Mouse (Mus musculus) layer of hippocampus, postnatal 36 days (tissue): ENCODE results near the gene 1700024P04Rik. TPM values are rescaled to one million over a fixed set of nuclear protein-coding genes. Genes with fewer than 3 reads are reported as not detected.

Experiments
- DNase-seq, 2 experiments: peaks; one replicate each; pipeline ENCODE4 v3.0.0; 2022
- total RNA-seq, 2 experiments: library from RNA; stranded (reverse); gene quantifications; 2 replicates each; pipeline ENCODE4 v1.2.3; 2021

Gene 1700024P04Rik
- total RNA-seq, 2 experiments from 2014 or later, result not detected

- DNase-seq, result no peak
Observed at GRCm38 (mm10) chr13:98966583-98966982, 17.8 kb downstream of the 1700024P04Rik start.

GRCm38 (mm10) chr13:98963612-98964011 is 20.8 kb downstream of the 1700024P04Rik start:
- DNase-seq, result no peak

GRCm38 (mm10) chr13:98958177-98958576 is 26.2 kb downstream of the 1700024P04Rik start:
- no peak for DNase-seq

GRCm38 (mm10) chr13:98956209-98956608 is 28.2 kb downstream of the 1700024P04Rik start:
- no peak for DNase-seq

GRCm38 (mm10) chr13:98955676-98956075 is 28.7 kb downstream of the 1700024P04Rik start:
- no peak for DNase-seq

- DNase-seq, result no peak
Observed at GRCm38 (mm10) chr13:98955226-98955625, 29.1 kb downstream of the 1700024P04Rik start.

GRCm38 (mm10) chr13:98953830-98954229 is 30.5 kb downstream of the 1700024P04Rik start:
- peak in 1 of 2 experiments; percentile 15 for DNase-seq

GRCm38 (mm10) chr13:98951951-98952350 is 32.4 kb downstream of the 1700024P04Rik start:
- no peak for DNase-seq

GRCm38 (mm10) chr13:98948146-98948545 is 36.2 kb downstream of the 1700024P04Rik start:
- no peak for DNase-seq

- DNase-seq, result no peak
Observed at GRCm38 (mm10) chr13:98946434-98946833, 37.9 kb downstream of the 1700024P04Rik start.

- DNase-seq, result no peak
Observed at GRCm38 (mm10) chr13:98945908-98946307, 38.5 kb downstream of the 1700024P04Rik start.

- DNase-seq, result no peak
Observed at GRCm38 (mm10) chr13:98945381-98945780, 39.0 kb downstream of the 1700024P04Rik start.

- DNase-seq, result no peak
Observed at GRCm38 (mm10) chr13:98944620-98945081, 39.7 kb downstream of the 1700024P04Rik start.

- no peak for DNase-seq
Observed at GRCm38 (mm10) chr13:98942360-98942759, 42.0 kb downstream of the 1700024P04Rik start.

GRCm38 (mm10) chr13:98941829-98942343 is 42.5 kb downstream of the 1700024P04Rik start:
- no peak for DNase-seq

GRCm38 (mm10) chr13:98937108-98937507 is 47.3 kb downstream of the 1700024P04Rik start:
- no peak for DNase-seq

Other genes starting within 250 kb of the 1700024P04Rik start
- gene Fcho2, start 169.1 kb downstream of the 1700024P04Rik start, total RNA-seq, result 10 to 100 TPM; 37.3 to 52.1 TPM
- gene Tnpo1, start 58.2 kb downstream of the 1700024P04Rik start, total RNA-seq, result 10 to 100 TPM; 61.4 to 74.3 TPM
- gene Zfp366, start 200.3 kb upstream of the 1700024P04Rik start, total RNA-seq, result 1 to 10 TPM; 4.1 to 4.7 TPM